Comparison of ENCODE assay signal across 9 mouse cellular contexts in genomic region chr2:75768559-75769304, GRCm38 (mm10).
DNase-seq lines count a peak whose midpoint lies in the region; ATAC-seq and TF ChIP-seq lines count a peak whose summit lies in the region.
"Had no signal": no experiment of that assay in that cellular context is flagged by ENCODE, and none has a peak within 500 bp of the region (broad histone marks: within the 10 kb centered on the region; RNA-seq: fewer than 3 reads in every experiment).

No protein-coding gene starts in this region.

- H3K4me2 ChIP-seq in heart, embryonic 11.5 days: no peak overlapping the region
- 0 out of 2 replicates have a peak overlapping the region, but pooled peaks have one; percentile 6 for H3K4me2 ChIP-seq in lung, postnatal 0 days (replicated peaks; ENCODE audit: low read depth, low read length)
- H3K4me2 ChIP-seq in intestine, embryonic 16.5 days (ENCODE audit: low read depth, low read length): no peak overlapping the region

- DNase-seq in heart, embryonic 10.5 days (ENCODE audit: low spot score): no peak
- DNase-seq in lung, postnatal 0 days (ENCODE audit: low spot score): peak; percentile 52
- DNase-seq in lung, postnatal 4 days: no peak
- DNase-seq in right cerebral cortex, postnatal 36 days (ENCODE audit: low spot score in 2 of 2): no peak
- DNase-seq in left cerebral cortex, adult 18-20 months (ENCODE audit: low spot score in 2 of 2): no peak
- DNase-seq in embryo, embryonic 9.5 days (ENCODE audit: extremely low spot score): no peak

- peaks cover 40% of the 10 kb centered on the region for H3K4me1 ChIP-seq in heart, embryonic 10.5 days
- peaks cover 16% of the 10 kb centered on the region for H3K4me1 ChIP-seq in heart, embryonic 11.5 days (ENCODE audit: control insufficient read depth, insufficient read depth, low read length)
- H3K4me1 ChIP-seq in lung, postnatal 0 days (ENCODE audit: insufficient read depth, low read depth, low read length): peaks cover 3% of the 10 kb centered on the region; the same call in 1 of the 2 replicates
- peaks cover 18% of the 10 kb centered on the region for H3K4me1 ChIP-seq in intestine, embryonic 16.5 days (ENCODE audit: control insufficient read depth, insufficient read depth, low read length)

- no peak for ATAC-seq in heart, embryonic 11.5 days (replicated peaks; ENCODE audit: insufficient number of reproducible peaks, low FRiP score, low TSS enrichment)
- ATAC-seq in lung, postnatal 0 days: no peak; the same call in 1 of the 2 replicates
- ATAC-seq in intestine, embryonic 16.5 days: no peak

- WGBS in heart, embryonic 10.5 days: 81% methylated on average over 5 of the region's 5 CpGs
- WGBS in heart, embryonic 11.5 days (ENCODE audit: insufficient replicate concordance): 77% methylated on average over 5 of the region's 5 CpGs
- WGBS in lung, postnatal 0 days: 65% methylated on average over 5 of the region's 5 CpGs
- 69% methylated on average over 5 of the region's 5 CpGs for WGBS in intestine, embryonic 16.5 days

- no peak overlapping the region for H3K4me3 ChIP-seq in heart, embryonic 10.5 days
- no peak overlapping the region for H3K4me3 ChIP-seq in heart, embryonic 11.5 days (ENCODE audit: low read depth, low read length)
- no peak overlapping the region for H3K4me3 ChIP-seq in lung, postnatal 0 days (ENCODE audit: low read depth, low read length)
- no peak overlapping the region for H3K4me3 ChIP-seq in intestine, embryonic 16.5 days (ENCODE audit: low read length)
- H3K4me3 ChIP-seq: limb, embryonic 10.5 days had no signal

- H3K9ac ChIP-seq in heart, embryonic 11.5 days (ENCODE audit: low read depth, low read length): no peak overlapping the region
- H3K9ac ChIP-seq in lung, postnatal 0 days (replicated peaks; ENCODE audit: low read depth): no peak overlapping the region
- no peak overlapping the region for H3K9ac ChIP-seq in intestine, embryonic 16.5 days (ENCODE audit: low read depth, low read length)

- no peaks in the 10 kb centered on the region for H3K36me3 ChIP-seq in heart, embryonic 10.5 days
- no peaks in the 10 kb centered on the region for H3K36me3 ChIP-seq in heart, embryonic 11.5 days (ENCODE audit: control insufficient read depth, insufficient read depth, low read length)
- no peaks in the 10 kb centered on the region for H3K36me3 ChIP-seq in lung, postnatal 0 days (ENCODE audit: insufficient read depth, low read length)
- no peaks in the 10 kb centered on the region for H3K36me3 ChIP-seq in intestine, embryonic 16.5 days (ENCODE audit: control insufficient read depth, insufficient read depth, low read length)
- H3K36me3 ChIP-seq: limb, embryonic 10.5 days had no signal

- peak overlapping the region; percentile 57; the same call in 1 of the 2 replicates for H3K27ac ChIP-seq in heart, embryonic 10.5 days
- H3K27ac ChIP-seq in heart, embryonic 11.5 days (ENCODE audit: low read depth, low read length): no peak overlapping the region
- H3K27ac ChIP-seq in lung, postnatal 0 days (ENCODE audit: low read length): peak overlapping the region; percentile 79
- H3K27ac ChIP-seq in intestine, embryonic 16.5 days (ENCODE audit: low read length): peak overlapping the region; percentile 73
- H3K27ac ChIP-seq: limb, embryonic 10.5 days had no signal

- TF ChIP-seq EP300 in lung, postnatal 0 days (IDR thresholded peaks at IDR 0.05): no peak

- no peaks in the 10 kb centered on the region for H3K9me3 ChIP-seq in heart, embryonic 10.5 days
- H3K9me3 ChIP-seq in heart, embryonic 11.5 days (replicated peaks; ENCODE audit: control insufficient read depth, low read length): no peaks in the 10 kb centered on the region
- no peaks in the 10 kb centered on the region for H3K9me3 ChIP-seq in lung, postnatal 0 days (ENCODE audit: low read length)
- no peaks in the 10 kb centered on the region for H3K9me3 ChIP-seq in intestine, embryonic 16.5 days (ENCODE audit: control insufficient read depth, low read length)
- H3K9me3 ChIP-seq: limb, embryonic 10.5 days had no signal

- TF ChIP-seq CTCF in lung, postnatal 0 days (IDR thresholded peaks at IDR 0.05): no peak

- H3K27me3 ChIP-seq in heart, embryonic 10.5 days (ENCODE audit: insufficient read depth, poor library complexity, severe bottlenecking): no peaks in the 10 kb centered on the region
- no peaks in the 10 kb centered on the region for H3K27me3 ChIP-seq in heart, embryonic 11.5 days (ENCODE audit: control insufficient read depth, insufficient read depth, low read length)
- no peaks in the 10 kb centered on the region for H3K27me3 ChIP-seq in lung, postnatal 0 days (replicated peaks; ENCODE audit: insufficient read depth, low read length)
- no peaks in the 10 kb centered on the region for H3K27me3 ChIP-seq in intestine, embryonic 16.5 days (replicated peaks; ENCODE audit: control insufficient read depth, insufficient read depth, low read length)
